Mouse (Mus musculus) spleen, adult 2 months (tissue): Measurements from ENCODE around the gene Cep135.

ENCODE experiments used
- CTCF ChIP-seq: fragments of 200-500 bp; IDR thresholded peaks from 2 replicates; pipeline ENCODE4 v1.5.1; 2011; ENCODE audit warnings: mild to moderate bottlenecking, inconsistent platforms; ENCODE audit not compliant: insufficient read depth, insufficient read length, insufficient replicate concordance; ENCODE audit errors: extremely low read depth
- POLR2A ChIP-seq: fragments of 200-500 bp; IDR thresholded peaks from 2 replicates; pipeline ENCODE4 v1.6.1; 2011; ENCODE audit warnings: low read depth, low read length, inconsistent platforms

DNA sequence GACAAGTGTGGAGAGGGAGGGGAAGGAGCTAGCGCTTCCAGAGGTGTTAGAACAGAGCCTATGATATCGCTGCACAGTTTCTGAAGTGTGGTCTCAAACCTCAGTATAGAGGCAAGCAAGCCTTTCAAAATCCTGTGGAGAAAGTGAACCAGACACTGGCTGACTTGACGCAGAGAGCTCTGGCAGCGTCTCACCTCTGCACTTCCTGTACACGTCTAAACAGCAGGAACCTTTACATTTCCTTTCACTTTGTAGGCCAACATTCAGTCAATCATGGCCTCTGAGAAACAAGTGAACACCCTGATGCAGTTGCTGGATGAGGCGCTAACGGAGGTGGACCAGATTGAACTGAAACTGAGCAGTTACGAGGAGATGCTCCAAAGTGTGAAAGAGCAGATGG lies 45.3 kb upstream of the Cep135 start:
- no peak for TF ChIP-seq CTCF
- TF ChIP-seq POLR2A: no peak
